Mouse (Mus musculus): ENCODE results near the gene Mprip. TPM values are rescaled to one million over a fixed set of nuclear protein-coding genes. Genes with fewer than 3 reads are reported as not detected.

Mprip gene
- polyA plus RNA-seq, 1 experiment from 2014 or later, result 111 TPM

Other genes with a start within 250 kb of the Mprip start
- gene Jmjd4, start 211.3 kb upstream of the Mprip start, polyA plus RNA-seq (2015; fragmentation: Nextera tagmentation; extraction: Ambion mirVana), result 10.6 and 11.4 TPM in 2 replicates
- 94.3 and 98.9 TPM in 2 replicates for gene Snap47, start 210.1 kb upstream of the Mprip start, polyA plus RNA-seq (2015; fragmentation: Nextera tagmentation; extraction: Ambion mirVana)
- gene Zfp867, start 188.8 kb upstream of the Mprip start, polyA plus RNA-seq (2015; fragmentation: Nextera tagmentation; extraction: Ambion mirVana), result 8.1 and 8.2 TPM in 2 replicates
- 25.4 and 25.5 TPM in 2 replicates for gene Zkscan17, start 134.6 kb upstream of the Mprip start, polyA plus RNA-seq (2015; fragmentation: Nextera tagmentation; extraction: Ambion mirVana)
- gene Nlrp3, start 119.7 kb upstream of the Mprip start, polyA plus RNA-seq (2015; fragmentation: Nextera tagmentation; extraction: Ambion mirVana), result 0.24 and 0.42 TPM in 2 replicates
- not detected in 2 replicates for gene Olfr222, start 85.1 kb upstream of the Mprip start, polyA plus RNA-seq (2015; fragmentation: Nextera tagmentation; extraction: Ambion mirVana)
- not detected in 2 replicates for gene Olfr223, start 68.0 kb upstream of the Mprip start, polyA plus RNA-seq (2015; fragmentation: Nextera tagmentation; extraction: Ambion mirVana)
- 5.8 and 6.2 TPM in 2 replicates for gene Pld6, start 126.3 kb downstream of the Mprip start, polyA plus RNA-seq (2015; fragmentation: Nextera tagmentation; extraction: Ambion mirVana)
- 25.9 and 27.7 TPM in 2 replicates for gene Flcn, start 148.7 kb downstream of the Mprip start, polyA plus RNA-seq (2015; fragmentation: Nextera tagmentation; extraction: Ambion mirVana)
- gene Nt5m, start 178.1 kb downstream of the Mprip start, polyA plus RNA-seq (2015; fragmentation: Nextera tagmentation; extraction: Ambion mirVana), result 34.0 and 37.6 TPM in 2 replicates
- 204 and 214 TPM in 2 replicates for gene Cops3, start 178.5 kb downstream of the Mprip start, polyA plus RNA-seq (2015; fragmentation: Nextera tagmentation; extraction: Ambion mirVana)

Data from lung, embryonic 15.5 days (tissue).